Mouse (Mus musculus): ENCODE results near the gene Wbp2.

DNA sequence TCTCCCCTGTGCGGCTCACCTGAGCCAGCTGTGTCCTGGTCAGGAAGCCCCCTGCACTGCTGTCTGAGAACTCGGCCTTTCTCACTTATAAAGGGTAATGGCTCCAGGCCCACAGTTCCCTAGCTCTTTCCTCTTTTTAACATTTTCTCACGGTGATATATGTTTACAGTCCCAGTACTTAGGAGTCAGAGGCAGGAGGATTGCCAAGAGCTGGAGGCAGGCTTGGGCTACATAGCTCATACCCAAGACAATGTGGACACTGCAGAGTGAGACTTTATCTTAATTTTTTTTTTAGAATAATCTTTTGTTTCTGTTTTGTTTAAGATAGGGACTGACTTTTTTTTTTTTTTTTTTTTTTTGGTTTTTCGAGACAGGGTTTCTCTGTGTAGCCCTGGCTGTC is 15.7 kb upstream of the Wbp2 start:
- TF ChIP-seq GATA1 (IDR thresholded peaks at IDR 0.05; ENCODE audit: low read length), result no peak
- TF ChIP-seq TAL1 (IDR thresholded peaks at IDR 0.05; ENCODE audit: low read length), result no peak

All from erythroblast, embryonic 14.5 days (primary cell).